In the genomic region with DNA sequence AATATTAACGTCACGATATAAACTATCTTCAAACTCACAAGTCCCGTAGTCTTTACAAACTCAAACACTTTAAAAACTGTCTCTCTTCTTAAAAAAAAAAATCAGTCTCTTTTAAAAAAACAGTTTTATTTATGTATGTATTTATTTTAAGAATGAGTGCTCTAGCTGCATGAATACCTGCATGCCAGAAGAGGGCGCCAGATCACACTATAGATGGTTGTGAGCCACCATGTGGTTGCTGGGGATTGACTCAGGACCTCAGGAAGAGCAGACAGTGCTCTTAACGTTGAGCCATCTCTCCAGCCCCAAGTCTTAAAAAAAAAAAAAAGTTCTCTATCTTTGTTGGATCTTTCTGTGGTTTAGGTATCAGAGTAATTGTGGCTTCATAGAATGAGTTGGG, we compare ENCODE assay signal across 17 mouse cellular contexts. TPM values are rescaled to one million over a fixed set of nuclear protein-coding genes. Genes with fewer than 3 reads are reported as not detected.
A peak's percentile ranks its signal among the peaks of the same experiment; 100 is the strongest.
DNase-seq lines count a peak whose midpoint lies in the region; ATAC-seq and TF ChIP-seq lines count a peak whose summit lies in the region.
"Had no signal": no experiment of that assay in that cellular context is flagged by ENCODE, and none has a peak within 500 bp of the region (broad histone marks: within the 10 kb centered on the region; RNA-seq: fewer than 3 reads in every experiment).

No protein-coding gene starts in this region.

- 63% methylated on average over 5 of the region's 5 CpGs for WGBS in heart, postnatal 0 days
- 72% methylated on average over 5 of the region's 5 CpGs for whole genome bisulfite sequencing in spleen, adult 2 months
- WGBS in stomach, postnatal 0 days: 64% methylated on average over 5 of the region's 5 CpGs

- no peaks in the 10 kb centered on the region for H3K27me3 ChIP-seq in heart, postnatal 0 days (ENCODE audit: control insufficient read depth, insufficient read depth, low read length)
- no peaks in the 10 kb centered on the region for H3K27me3 ChIP-seq in spleen, adult 2 months (ENCODE audit: control insufficient read depth, insufficient read depth, low read length)
- H3K27me3 ChIP-seq in stomach, postnatal 0 days (ENCODE audit: control insufficient read depth, insufficient read depth, low read length): no peaks in the 10 kb centered on the region
- H3K27me3 ChIP-seq: midbrain, embryonic 13.5 days; Patski had no signal

- no peaks in the 10 kb centered on the region for H3K36me3 ChIP-seq in heart, postnatal 0 days (replicated peaks; ENCODE audit: control insufficient read depth, insufficient read depth, low read length)
- H3K36me3 ChIP-seq in spleen, adult 2 months (ENCODE audit: control insufficient read depth, insufficient read depth, low read length): no peaks in the 10 kb centered on the region
- no peaks in the 10 kb centered on the region for H3K36me3 ChIP-seq in stomach, postnatal 0 days (ENCODE audit: control insufficient read depth, insufficient read depth, low read length)
- H3K36me3 ChIP-seq: midbrain, embryonic 13.5 days had no signal

- TF ChIP-seq EP300 in heart, postnatal 0 days (IDR thresholded peaks at IDR 0.05; ENCODE audit: low read depth): no peak
- no peak for TF ChIP-seq EP300 in stomach, postnatal 0 days (optimal IDR thresholded peaks at IDR 0.05)

- peak; percentile 19 for TF ChIP-seq CTCF in heart, postnatal 0 days (IDR thresholded peaks at IDR 0.05; ENCODE audit: low read depth)
- TF ChIP-seq CTCF in spleen, adult 2 months (IDR thresholded peaks at IDR 0.05; ENCODE audit: extremely low read depth, insufficient read depth, insufficient read length, insufficient replicate concordance): peak; percentile 4; the same call in 1 of the 2 replicates
- peak; percentile 60 for TF ChIP-seq CTCF in stomach, postnatal 0 days (IDR thresholded peaks at IDR 0.05; ENCODE audit: low read depth)

- H3K4me1 ChIP-seq in heart, postnatal 0 days (ENCODE audit: control insufficient read depth, insufficient read depth): no peaks in the 10 kb centered on the region
- no peaks in the 10 kb centered on the region; the same call in 1 of the 2 replicates for H3K4me1 ChIP-seq in spleen, adult 2 months (ENCODE audit: control insufficient read depth, insufficient read depth, insufficient read length)
- H3K4me1 ChIP-seq in stomach, postnatal 0 days (replicated peaks; ENCODE audit: control insufficient read depth, insufficient read depth): no peaks in the 10 kb centered on the region
- H3K4me1 ChIP-seq: midbrain, embryonic 13.5 days had no signal

- H3K4me3 ChIP-seq in heart, postnatal 0 days (ENCODE audit: low read depth, low read length): no peak overlapping the region
- H3K4me3 ChIP-seq in spleen, adult 2 months (ENCODE audit: extremely low read depth, insufficient read depth, insufficient read length): no peak overlapping the region
- no peak overlapping the region for H3K4me3 ChIP-seq in stomach, postnatal 0 days (ENCODE audit: low read depth, low read length)
- H3K4me3 ChIP-seq: midbrain, embryonic 13.5 days had no signal

- DNase-seq in heart, postnatal 0 days (ENCODE audit: low spot score): no peak
- no peak for DNase-seq in heart, postnatal 25 days (ENCODE audit: low spot score)
- DNase-seq in spleen, adult 2 months (ENCODE audit: low read depth in 1 of 2, low spot score in 2 of 2): no peak
- no peak for DNase-seq in spleen, postnatal 36 days (ENCODE audit: low spot score in 2 of 2)
- DNase-seq in R1 (ENCODE audit: low read depth, low spot score): peak; percentile 81
- no peak for DNase-seq in stomach, postnatal 0 days (ENCODE audit: low spot score)
- no peak for DNase-seq in left cerebral cortex, adult 8-10 months (ENCODE audit: low spot score in 2 of 2)
- no peak for DNase-seq in frontal cortex, postnatal 10 days (ENCODE audit: low spot score in 2 of 2)
- DNase-seq: heart, postnatal 36 days; kidney, adult 9 months; layer of hippocampus, postnatal 36 days had no signal

- intact Hi-C loops in heart, postnatal 25 days (cut with DNase I): loop anchor here (5.0 to 10.0 kb wide), 2 partner anchors 147 to 215 kb away; a partner anchor contains a TSS

- no peak overlapping the region for H3K27ac ChIP-seq in heart, postnatal 0 days (ENCODE audit: low read depth)
- no peak overlapping the region for H3K27ac ChIP-seq in spleen, adult 2 months (ENCODE audit: insufficient read depth, low read length)
- H3K27ac ChIP-seq in stomach, postnatal 0 days (replicated peaks): no peak overlapping the region
- H3K27ac ChIP-seq: midbrain, embryonic 13.5 days had no signal

- no peak for ATAC-seq in heart, postnatal 0 days (ENCODE audit: insufficient read depth, low read depth)
- no peak for ATAC-seq in stomach, postnatal 0 days (ENCODE audit: low FRiP score, low TSS enrichment)
- ATAC-seq: midbrain, embryonic 13.5 days; Patski had no signal

- H3K9ac ChIP-seq in heart, postnatal 0 days (replicated peaks; ENCODE audit: low read depth, low read length): no peak overlapping the region
- no peak overlapping the region for H3K9ac ChIP-seq in stomach, postnatal 0 days (ENCODE audit: low read length)
- H3K9ac ChIP-seq: midbrain, embryonic 13.5 days had no signal

- no peak for TF ChIP-seq POLR2A in spleen, adult 2 months (IDR thresholded peaks at IDR 0.05; ENCODE audit: low read depth, low read length)

- H3K4me2 ChIP-seq in heart, postnatal 0 days (ENCODE audit: low read depth, low read length): no peak overlapping the region
- no peak overlapping the region for H3K4me2 ChIP-seq in stomach, postnatal 0 days (replicated peaks; ENCODE audit: low read depth)
- H3K4me2 ChIP-seq: midbrain, embryonic 13.5 days had no signal

- H3K9me3 ChIP-seq in heart, postnatal 0 days (replicated peaks; ENCODE audit: control insufficient read depth, low read length): no peaks in the 10 kb centered on the region
- no peaks in the 10 kb centered on the region for H3K9me3 ChIP-seq in stomach, postnatal 0 days (ENCODE audit: control insufficient read depth, low read length)
- H3K9me3 ChIP-seq: midbrain, embryonic 13.5 days had no signal

RNA-seq across cellular contexts. Expression of a gene that starts 5.5 kb away (rescaled TPM):
- not detected in 2 replicates for total RNA-seq in heart, postnatal 0 days (2014; rRNA removed; ENCODE audit: low replicate concordance)
- 0.53 and 0.54 TPM in 2 replicates for polyA plus RNA-seq in heart, postnatal 0 days (2015; fragmentation: Nextera tagmentation; extraction: Ambion mirVana)
- not detected for total RNA-seq in heart, postnatal 25 days (2021)
- 0.65 TPM in 1 of 2 replicates, not detected in the other for polyA plus RNA-seq in spleen, adult 2 months (2012; rRNA removed)
- 0.73 and 1.7 TPM in 2 replicates for polyA plus RNA-seq in stomach, postnatal 0 days (2015; fragmentation: Nextera tagmentation; extraction: Ambion mirVana)
- not detected for total RNA-seq in left cerebral cortex, adult 8-10 months (2022)
- total RNA-seq: heart, postnatal 36 days; layer of hippocampus, postnatal 36 days had no signal
- polyA plus RNA-seq: forebrain, embryonic 11.5 days; liver, embryonic 16.5 days; midbrain, embryonic 13.5 days; Patski had no signal

RNA-seq across cellular contexts. Expression of a gene that starts 9.4 kb away (rescaled TPM):
- total RNA-seq in heart, postnatal 0 days (2014; rRNA removed; ENCODE audit: low replicate concordance): 4.8 and 12.5 TPM in 2 replicates
- 10.2 TPM in 2 replicates for polyA plus RNA-seq in heart, postnatal 0 days (2015; fragmentation: Nextera tagmentation; extraction: Ambion mirVana)
- 1 to 10 TPM; 7.7 to 8.5 TPM for total RNA-seq in heart, postnatal 25 days (2021)
- polyA plus RNA-seq in spleen, adult 2 months (2012; rRNA removed): 8.6 and 9.8 TPM in 2 replicates
- 17.2 and 19.7 TPM in 2 replicates for polyA plus RNA-seq in stomach, postnatal 0 days (2015; fragmentation: Nextera tagmentation; extraction: Ambion mirVana)
- total RNA-seq in left cerebral cortex, adult 8-10 months (2022): 1 to 10 TPM in 2 of 4 experiments, under 1 TPM in 2; 0.87 to 1.6 (median 1.1) TPM
- polyA plus RNA-seq: Patski had no signal

RNA-seq across cellular contexts. Expression of a gene that starts 13.2 kb away (rescaled TPM):
- not detected in 2 replicates for total RNA-seq in heart, postnatal 0 days (2014; rRNA removed; ENCODE audit: low replicate concordance)
- not detected in 2 replicates for polyA plus RNA-seq in heart, postnatal 0 days (2015; fragmentation: Nextera tagmentation; extraction: Ambion mirVana)
- total RNA-seq in heart, postnatal 25 days (2021): not detected
- not detected in 2 replicates for polyA plus RNA-seq in spleen, adult 2 months (2012; rRNA removed)
- 0.23 TPM in 1 of 2 replicates, not detected in the other for polyA plus RNA-seq in stomach, postnatal 0 days (2015; fragmentation: Nextera tagmentation; extraction: Ambion mirVana)
- total RNA-seq in left cerebral cortex, adult 8-10 months (2022): not detected
- total RNA-seq: gastrocnemius, postnatal 4 days; heart, postnatal 36 days; layer of hippocampus, postnatal 36 days had no signal
- polyA plus RNA-seq: forebrain, embryonic 11.5 days; liver, embryonic 16.5 days; midbrain, embryonic 13.5 days; Patski had no signal

RNA-seq across cellular contexts. Expression of a gene that starts 18.2 kb away (rescaled TPM):
- not detected in 2 replicates for total RNA-seq in heart, postnatal 0 days (2014; rRNA removed; ENCODE audit: low replicate concordance)
- polyA plus RNA-seq in heart, postnatal 0 days (2015; fragmentation: Nextera tagmentation; extraction: Ambion mirVana): not detected in 2 replicates
- not detected for total RNA-seq in heart, postnatal 25 days (2021)
- not detected in 2 replicates for polyA plus RNA-seq in spleen, adult 2 months (2012; rRNA removed)
- polyA plus RNA-seq in stomach, postnatal 0 days (2015; fragmentation: Nextera tagmentation; extraction: Ambion mirVana): not detected in 2 replicates
- not detected for total RNA-seq in left cerebral cortex, adult 8-10 months (2022)
- total RNA-seq: adrenal gland, postnatal 4 days; gastrocnemius, postnatal 4 days; heart, postnatal 36 days; layer of hippocampus, postnatal 36 days had no signal
- polyA plus RNA-seq: forebrain, embryonic 11.5 days; liver, embryonic 16.5 days; midbrain, embryonic 13.5 days; Patski had no signal

RNA-seq across cellular contexts. Expression of a gene that starts 37.3 kb away (rescaled TPM):
- total RNA-seq in heart, postnatal 0 days (2014; rRNA removed; ENCODE audit: low replicate concordance): not detected in 2 replicates
- polyA plus RNA-seq in heart, postnatal 0 days (2015; fragmentation: Nextera tagmentation; extraction: Ambion mirVana): 2.2 and 2.6 TPM in 2 replicates
- total RNA-seq in heart, postnatal 25 days (2021): not detected
- polyA plus RNA-seq in spleen, adult 2 months (2012; rRNA removed): not detected in 2 replicates
- polyA plus RNA-seq in stomach, postnatal 0 days (2015; fragmentation: Nextera tagmentation; extraction: Ambion mirVana): not detected in 2 replicates
- not detected for total RNA-seq in left cerebral cortex, adult 8-10 months (2022)
- total RNA-seq: gastrocnemius, postnatal 4 days; heart, postnatal 36 days; layer of hippocampus, postnatal 36 days had no signal
- polyA plus RNA-seq: forebrain, embryonic 11.5 days; liver, embryonic 16.5 days; midbrain, embryonic 13.5 days; Patski had no signal

Comparison
In these comparisons a context has a peak if more than half of its experiments do, and no peak if none do; other contexts are left out.
1. CTCF ChIP-seq: peak in every context shown above with its lines; median percentile 60 in stomach, postnatal 0 days; 19 in heart, postnatal 0 days; 4 in spleen, adult 2 months.